Mouse (Mus musculus) thymus, adult 2 months (tissue): ENCODE data around the gene Blzf1.

Source experiments
- CTCF ChIP-seq: fragments of 200-500 bp; IDR thresholded peaks from 2 replicates; pipeline ENCODE4 v1.5.1; 2012; ENCODE audit warnings: mild to moderate bottlenecking, control low read depth, low read length, moderate library complexity, borderline replicate concordance; ENCODE audit not compliant: control insufficient read depth, poor library complexity, insufficient read depth; ENCODE audit errors: extremely low read depth
- POLR2A ChIP-seq: fragments of 200-500 bp; IDR thresholded peaks from 2 replicates; pipeline ENCODE4 v1.6.1; 2012; ENCODE audit warnings: mild to moderate bottlenecking, low read length, control low read depth, moderate library complexity; ENCODE audit not compliant: control insufficient read depth, poor library complexity, insufficient read depth; ENCODE audit errors: extremely low read depth

DNA sequence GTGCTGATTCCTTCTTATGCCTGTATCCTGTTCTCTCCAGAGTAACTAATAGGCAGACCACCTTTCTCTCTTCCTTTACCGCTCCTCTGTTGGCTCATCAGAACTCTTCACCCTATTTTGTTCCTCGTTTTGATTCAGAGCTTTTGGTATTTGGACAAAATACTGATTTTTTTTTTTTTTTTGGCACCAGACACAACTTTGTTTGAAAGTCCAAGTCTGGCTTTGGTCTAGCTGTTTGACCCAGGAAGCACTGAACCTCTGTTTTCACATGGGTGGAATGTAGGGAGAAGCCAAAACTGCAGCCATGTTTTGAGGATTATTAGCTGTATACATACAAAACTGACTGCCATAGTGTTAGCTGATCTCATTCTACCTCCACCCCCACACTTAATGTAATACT, 17.6 kb upstream of the Blzf1 start:
- no peak for TF ChIP-seq POLR2A
- TF ChIP-seq CTCF = no peak
